Mouse (Mus musculus) natural killer cell, adult 2 months (primary cell): ENCODE results near the gene Nnat.
A peak's percentile ranks its signal among the peaks of the same experiment; 100 is the strongest.

Source experiments
- DNase-seq, 2 experiments: peaks; one replicate each; pipeline ENCODE4 v3.0.0; 2022; ENCODE audit warnings: low spot score in 2 of 2

Gene Nnat

DNA sequence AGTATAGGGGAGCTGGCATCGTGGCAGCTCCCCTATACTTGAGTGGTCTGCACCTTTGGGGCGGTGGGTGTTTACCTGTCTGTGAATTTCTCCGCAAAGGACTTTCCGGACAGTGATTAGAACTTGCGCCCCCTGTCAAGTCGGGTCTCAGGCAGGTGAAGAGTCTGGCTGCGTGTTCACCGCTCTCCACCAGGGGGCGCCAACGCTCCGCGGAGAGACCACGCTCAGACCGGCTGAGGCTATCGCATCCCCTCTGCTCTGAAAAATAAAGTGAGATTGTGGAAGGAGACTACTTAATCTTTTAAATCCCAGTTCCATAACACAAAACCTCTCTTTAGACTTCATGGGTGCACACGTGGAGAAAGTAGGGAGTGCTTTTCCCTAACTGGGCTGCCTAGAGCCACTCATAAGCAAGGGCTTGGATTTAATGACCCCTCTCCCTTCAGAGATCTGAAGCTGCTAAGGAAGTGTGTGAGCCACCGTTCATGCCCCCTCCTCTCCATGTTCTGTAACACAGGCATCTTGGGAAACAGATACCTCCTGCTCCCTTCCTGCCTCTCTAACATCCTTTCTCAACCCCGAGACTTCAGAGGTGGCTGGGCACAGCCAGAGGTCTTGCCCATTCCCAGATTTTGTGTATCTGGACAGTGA is 45.3 kb downstream of the Nnat start:
- DNase-seq = peak; percentile 48 to 68

DNA sequence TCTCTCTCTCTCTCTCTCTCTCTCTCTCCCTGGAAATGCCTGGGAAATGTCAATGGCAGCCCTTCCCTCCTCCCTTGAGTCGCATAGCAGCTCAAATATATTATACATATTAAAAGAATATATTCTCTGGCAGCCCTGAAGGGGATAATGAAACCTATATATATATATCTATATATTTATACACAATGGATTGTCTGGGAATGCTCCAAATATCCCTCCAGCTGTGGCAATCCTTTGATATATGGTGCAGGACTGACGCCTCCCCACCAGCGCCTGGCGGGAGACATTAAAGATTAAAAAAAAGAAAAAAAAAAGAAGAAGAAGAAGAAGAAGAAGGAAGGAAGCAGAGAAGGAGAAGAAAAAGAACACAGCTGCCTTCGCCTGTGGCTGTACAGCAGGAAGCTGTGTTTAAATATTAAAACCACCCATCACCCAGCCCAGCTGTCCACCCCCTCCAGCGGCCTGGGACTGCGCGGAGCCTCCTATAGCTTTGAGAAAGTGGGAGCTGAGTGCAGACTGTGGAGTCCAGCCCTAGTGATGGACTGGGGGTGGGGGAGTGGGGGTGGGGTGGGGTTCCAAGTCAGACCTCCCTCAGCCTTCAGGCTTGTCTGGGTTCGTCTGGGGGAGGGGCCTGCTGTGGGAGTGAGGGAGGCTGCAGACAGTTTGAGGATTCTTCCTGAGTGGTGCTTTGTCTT is 47.8 kb downstream of the Nnat start:
- no peak for DNase-seq

DNA sequence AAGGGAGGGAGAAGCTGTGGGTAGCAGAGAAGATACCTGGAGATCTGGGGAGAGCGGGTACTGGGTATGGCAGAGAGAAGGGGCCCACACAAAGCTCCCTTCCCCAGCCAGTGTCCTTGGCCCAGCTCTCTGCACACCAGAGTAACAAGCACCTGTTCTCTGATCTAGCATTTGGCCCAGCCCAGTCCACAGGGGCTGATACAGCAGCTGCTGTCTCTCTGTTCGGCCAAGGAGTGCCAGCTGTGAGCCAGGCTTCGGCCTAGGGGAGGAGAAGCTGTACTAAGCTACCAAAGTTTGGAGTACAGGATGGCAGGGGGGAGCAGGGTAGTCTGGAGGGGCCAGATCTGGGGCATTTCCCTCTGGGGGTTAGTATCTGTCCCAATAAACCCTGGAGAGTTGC is 51.9 kb downstream of the Nnat start:
- DNase-seq = no peak
